Mouse (Mus musculus) layer of hippocampus, adult 18-20 months (tissue): Measurements from ENCODE around the gene Gli2. TPM values are rescaled to one million over a fixed set of nuclear protein-coding genes. Genes with fewer than 3 reads are reported as not detected.

Experiments used
- DNase-seq, 2 experiments: peaks; one replicate each; pipeline ENCODE4 v3.0.0; 2022; ENCODE audit warnings: low spot score in 2 of 2
- microRNA-seq, 2 experiments: library from miRNA; unstranded; fragments of <30 nt; microRNA quantifications; one replicate each; pipeline ENCODE4 v1.2.0; 2021
- total RNA-seq, 2 experiments: library from RNA; stranded (reverse); gene quantifications; 2 replicates each; pipeline ENCODE4 v1.2.3; 2021

The Gli2 gene
- total RNA-seq, 2 experiments from 2014 or later: 3.2 to 4.1 TPM

DNA sequence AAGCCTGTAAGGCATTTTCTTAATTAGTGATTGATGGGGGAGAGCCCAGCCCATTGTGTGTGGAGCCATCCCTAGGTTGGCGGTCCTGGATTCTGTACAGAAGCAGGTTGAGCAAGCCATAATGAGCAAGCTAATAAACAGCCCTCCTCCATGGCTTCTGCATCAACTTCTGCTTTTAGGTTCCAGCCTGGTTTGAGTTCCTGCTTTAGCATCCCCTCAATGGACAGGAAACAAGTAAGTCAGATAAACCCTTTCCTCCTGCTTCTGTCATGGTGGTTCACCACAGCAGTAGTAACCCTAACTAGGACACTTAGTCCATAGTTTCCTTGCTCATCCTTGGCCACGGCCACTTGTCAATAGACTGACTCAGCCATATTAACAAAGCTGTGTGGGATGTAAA is 238.4 kb downstream of the Gli2 start:
- DNase-seq: no peak

GRCm38 (mm10) chr1:118810336-118810735 is 243.1 kb downstream of the Gli2 start:
- DNase-seq: peak in 1 of 2 experiments; percentile 22

DNA sequence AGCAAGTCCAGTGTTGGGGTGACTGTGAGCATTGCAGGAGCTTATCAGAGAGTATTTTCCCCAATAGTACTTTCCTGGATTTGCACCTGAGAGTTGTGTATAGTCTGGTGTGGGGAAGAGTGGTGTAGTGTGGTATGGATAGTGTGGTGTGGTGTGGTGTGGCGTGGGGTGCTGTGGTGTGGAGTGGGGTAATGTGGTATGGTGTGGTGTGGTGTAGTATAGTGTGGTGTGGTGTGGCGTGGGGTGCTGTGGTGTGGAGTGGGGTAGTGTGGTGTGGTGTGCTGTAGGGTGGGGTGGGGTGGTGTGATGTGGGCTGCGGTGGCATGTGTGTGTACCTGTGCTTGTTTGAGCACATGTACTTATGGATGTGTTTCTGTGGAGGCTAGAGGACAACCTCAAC is 246.7 kb downstream of the Gli2 start:
- DNase-seq: no peak

GRCm38 (mm10) chr1:118802166-118802565 is 251.3 kb downstream of the Gli2 start:
- DNase-seq: peak; percentile 41 to 48

DNA sequence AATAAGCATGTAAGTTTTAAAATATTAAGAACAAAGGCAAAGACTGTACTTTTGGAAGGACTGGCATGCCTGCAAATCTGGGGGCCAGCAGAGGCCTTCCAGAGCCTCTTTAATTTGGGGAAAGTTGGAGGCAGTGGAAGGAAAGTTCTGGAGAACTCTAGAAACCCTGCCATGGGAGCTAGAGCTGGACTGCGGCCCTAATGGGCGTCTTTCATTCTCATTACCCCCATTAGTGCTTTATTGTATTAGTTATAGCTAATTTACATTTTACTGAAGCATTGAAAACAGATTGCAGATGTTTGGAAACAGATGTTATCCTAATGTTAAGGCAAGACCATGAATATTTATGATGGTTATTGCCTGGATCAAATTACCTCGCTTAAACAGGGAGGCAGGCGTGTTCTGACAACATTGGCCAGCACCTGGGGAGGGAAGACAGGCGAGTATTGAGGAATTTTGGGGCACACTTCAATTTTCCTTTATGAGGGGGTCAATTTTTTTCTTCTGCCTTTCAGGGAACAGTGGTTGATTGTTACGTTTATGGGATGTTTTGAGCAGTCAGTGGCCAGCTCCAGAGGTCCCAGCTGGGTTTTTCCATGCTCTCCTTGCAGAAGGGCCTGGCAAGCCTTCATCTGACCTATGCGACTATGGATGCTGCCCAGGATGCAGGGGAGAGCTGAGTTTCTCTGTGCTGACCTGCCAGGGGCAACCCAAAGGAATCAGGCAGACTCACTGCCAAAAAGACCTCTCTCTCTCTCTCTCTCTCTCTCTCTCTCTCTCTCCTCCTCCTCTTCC is 253.9 kb downstream of the Gli2 start:
- DNase-seq: no peak

- DNase-seq: no peak
Observed at GRCm38 (mm10) chr1:118795415-118796167, 257.8 kb downstream of the Gli2 start.

- no peak for DNase-seq
Observed at GRCm38 (mm10) chr1:118789871-118790270, 263.5 kb downstream of the Gli2 start.

DNA sequence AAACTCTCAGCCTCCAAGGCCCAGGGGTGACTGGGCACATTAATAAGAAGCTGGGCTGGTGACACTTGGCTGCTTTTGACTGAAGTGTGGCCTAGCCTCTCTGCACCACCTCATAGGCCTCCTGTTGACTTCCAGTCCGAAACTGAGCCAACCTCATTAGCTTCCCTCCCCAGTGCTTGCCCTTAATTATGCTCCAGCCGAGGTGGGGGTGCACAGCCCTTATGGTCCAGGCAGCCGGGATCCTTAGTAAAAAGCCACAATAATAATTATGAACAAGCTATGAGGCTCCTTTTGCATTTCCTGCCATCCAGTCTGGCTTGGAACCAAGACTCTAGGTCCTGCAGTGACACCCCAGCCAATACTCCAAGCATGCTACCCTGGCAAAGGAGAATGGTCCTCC is 264.0 kb downstream of the Gli2 start:
- no peak for DNase-seq

DNA sequence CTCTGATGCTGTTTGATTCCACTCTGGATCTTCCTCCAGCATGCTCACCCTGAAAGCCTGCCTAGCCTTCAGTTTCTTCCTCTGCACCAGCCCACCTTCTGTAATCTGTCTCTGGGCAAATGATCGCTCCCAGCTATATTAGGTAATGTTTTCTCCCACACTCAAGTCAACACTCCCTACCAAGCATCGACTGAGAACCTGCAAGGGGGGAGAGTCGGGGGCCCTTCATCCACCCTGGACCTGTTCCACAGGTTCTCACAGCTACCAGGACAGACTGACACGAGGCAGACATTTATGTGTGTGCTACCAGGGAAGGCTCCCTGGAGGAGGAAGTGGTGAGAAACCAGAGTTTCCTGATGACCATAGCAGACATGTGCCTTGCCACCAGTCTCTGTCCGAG is 264.6 kb downstream of the Gli2 start:
- no peak for DNase-seq

GRCm38 (mm10) chr1:118787486-118787885 is 265.9 kb downstream of the Gli2 start:
- DNase-seq: no peak

Small RNA genes within 50 kb of the gene (microRNA-seq; reads per million reads assigned to microRNA genes)
- gene Mir6346: 0 reads per million in 2 experiments
